Mouse (Mus musculus): ENCODE measurements around the gene Bivm.

The Bivm gene

DNA sequence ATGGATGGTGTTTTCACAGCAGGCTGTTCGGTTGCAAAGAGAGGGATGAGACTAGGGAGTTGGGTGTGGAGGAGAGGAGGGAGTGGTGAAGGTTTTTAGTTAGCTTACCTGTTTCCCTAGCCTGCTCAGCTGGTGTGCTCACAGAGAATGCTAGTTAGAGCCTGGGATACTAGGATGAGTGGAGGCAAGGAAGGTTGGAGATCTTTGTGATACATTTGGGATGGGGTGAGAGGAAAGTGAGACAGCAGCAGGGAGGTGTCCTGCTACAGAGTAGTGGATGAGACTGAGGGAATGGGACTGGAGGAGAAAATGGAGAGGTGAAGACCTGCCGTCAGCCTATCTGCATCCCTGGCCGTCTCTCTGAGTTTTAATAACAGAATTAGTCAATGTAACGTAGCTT is 53.9 kb downstream of the Bivm start:
- in situ Hi-C loops (cut with MboI, MseI), result no loop called here

DNA sequence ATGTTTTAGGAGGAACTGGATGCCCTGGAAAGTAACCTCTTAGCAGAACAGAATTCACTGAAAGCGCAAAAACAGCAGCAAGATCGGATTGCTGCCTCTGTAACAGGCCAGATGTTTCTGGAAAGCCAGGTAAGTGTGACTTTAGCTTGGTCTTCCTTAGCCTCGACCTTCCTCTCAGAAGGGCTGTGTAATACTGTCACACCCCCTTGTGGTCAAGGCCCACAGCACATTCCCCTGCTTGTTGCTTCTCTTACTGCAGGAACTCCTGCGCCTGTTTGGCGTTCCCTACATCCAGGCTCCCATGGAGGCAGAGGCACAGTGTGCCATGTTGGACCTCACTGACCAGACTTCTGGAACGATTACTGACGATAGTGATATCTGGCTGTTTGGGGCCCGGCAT is 55.1 kb downstream of the Bivm start:
- in situ Hi-C loops (cut with MboI, MseI), result no loop called here

DNA sequence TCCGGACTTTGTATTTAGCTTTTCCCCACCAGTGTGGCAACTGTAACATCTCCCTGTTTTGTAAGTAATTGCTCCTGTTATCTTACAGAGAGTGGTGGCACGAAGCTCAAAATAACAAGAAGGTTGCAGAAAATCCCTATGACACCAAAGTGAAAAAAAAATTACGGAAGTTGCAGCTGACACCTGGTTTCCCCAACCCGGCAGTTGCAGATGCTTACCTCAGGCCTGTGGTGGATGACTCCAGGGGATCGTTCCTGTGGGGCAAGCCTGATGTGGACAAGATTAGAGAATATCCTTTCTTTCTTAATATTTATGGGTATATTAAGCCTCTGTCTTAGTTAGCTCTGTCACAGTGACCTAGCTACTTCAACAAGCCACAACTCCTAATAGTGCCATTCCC is 59.3 kb downstream of the Bivm start:
- in situ Hi-C loops (cut with MboI, MseI), result no loop called here

DNA sequence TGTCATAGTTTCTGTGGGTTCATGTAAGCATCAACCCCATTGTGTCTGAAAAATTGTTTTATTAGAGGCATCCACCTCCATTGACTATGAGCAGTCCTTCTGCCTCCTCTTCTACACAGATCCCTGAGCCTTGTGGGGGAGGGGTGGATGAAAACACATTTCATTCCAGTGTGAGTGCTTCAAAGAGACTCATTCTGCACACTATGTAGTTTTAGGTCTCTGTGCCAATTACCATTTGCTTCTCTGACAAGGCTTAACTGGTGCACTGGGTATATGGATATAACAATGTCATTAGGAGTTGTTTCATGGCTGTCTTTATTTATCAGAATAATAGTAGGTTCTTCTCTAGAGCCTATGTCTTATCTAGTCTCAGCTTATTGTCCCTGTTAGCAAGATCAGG is 67.6 kb downstream of the Bivm start:
- in situ Hi-C loops (cut with MboI, MseI), result no loop called here

All from T-helper 17 cell (primary cell).